Mouse (Mus musculus) G1E (cell line): ENCODE measurements around the gene Gm42517. TPM values are rescaled to one million over a fixed set of nuclear protein-coding genes. Genes with fewer than 3 reads are reported as not detected.

Experiments used
- ATAC-seq: 2 replicates; pipeline ENCODE4 v1.8.0; 2016; ENCODE audit warnings: mild to moderate bottlenecking; ENCODE audit not compliant: insufficient number of reproducible peaks, poor library complexity, low FRiP score, severe bottlenecking; ENCODE audit errors: extremely low read depth
- DNase-seq: peaks from one replicate; pipeline ENCODE4 v3.0.0; 2012; ENCODE audit warnings: low spot score
- H3K27me3 ChIP-seq: 2 replicates; pipeline ENCODE4 v1.6.1; 2012; ENCODE audit warnings: mild to moderate bottlenecking, low read length, inconsistent platforms; ENCODE audit not compliant: insufficient read depth
- H3K36me3 ChIP-seq: replicated peaks from 2 replicates; pipeline ENCODE3; 2012; ENCODE audit warnings: mild to moderate bottlenecking, inconsistent platforms
- H3K4me1 ChIP-seq: 2 replicates; pipeline ENCODE4 v1.6.1; 2012; ENCODE audit warnings: low read depth, low read length, inconsistent platforms, mixed read lengths; ENCODE audit not compliant: insufficient read depth
- H3K4me3 ChIP-seq: 2 replicates; pipeline ENCODE4 v1.5.1; 2012; ENCODE audit warnings: low read depth, mild to moderate bottlenecking, inconsistent platforms, low read length, moderate library complexity, mixed read lengths
- H3K9me3 ChIP-seq: replicated peaks from 2 replicates; pipeline ENCODE4 v1.6.1; 2012; ENCODE audit warnings: inconsistent platforms
- CTCF ChIP-seq: IDR thresholded peaks from 2 replicates; pipeline ENCODE4 v1.5.1; 2012; ENCODE audit warnings: low read depth, low read length, inconsistent platforms, mixed read lengths
- GATA1 ChIP-seq: IDR thresholded peaks from 2 replicates; pipeline ENCODE4 v1.6.1; 2012; ENCODE audit warnings: borderline replicate concordance, low read length, inconsistent platforms, mixed read lengths
- GATA2 ChIP-seq: IDR thresholded peaks from 2 replicates; pipeline ENCODE4 v1.6.1; 2012; ENCODE audit warnings: low read depth, low read length, inconsistent platforms, borderline replicate concordance
- POLR2AphosphoS5 ChIP-seq: IDR thresholded peaks from 2 replicates; pipeline ENCODE4 v1.6.1; 2012; ENCODE audit warnings: low read depth, low read length, inconsistent platforms; ENCODE audit not compliant: insufficient replicate concordance
- TAL1 ChIP-seq: conservative IDR thresholded peaks from 2 replicates; pipeline ENCODE4 v1.6.1; 2012; ENCODE audit warnings: low read depth, low read length, inconsistent platforms, mixed read lengths
- polyA plus RNA-seq: library from polyadenylated mRNA; stranded (reverse); fragments of >175 nt; gene quantifications from 2 replicates; pipeline ENCODE4 v1.2.3, GENCODE M21; 2012
- total RNA-seq, 2 experiments: library from RNA; stranded (forward) in 1 of 2; stranded (reverse) in 1 of 2; fragments of 200-1000 nt in 1 of 2; fragments of >200 nt in 1 of 2; fragmentation: Nextera tagmentation in 1 of 2; gene quantifications; 2 replicates each; pipeline ENCODE4 v1.2.3; 2014 to 2017

The Gm42517 gene
- total and polyA plus RNA-seq, 3 experiments = not detected

- H3K4me3 ChIP-seq = no peak overlapping the region
- H3K9me3 ChIP-seq = peaks cover 25% of the 10 kb centered on the region
- H3K27me3 ChIP-seq = peaks cover 44% of the 10 kb centered on the region
Measured at GRCm38 (mm10) chr5:108369964-108370363, 2.2 kb upstream of the Gm42517 start.

GRCm38 (mm10) chr5:108368851-108369621 lies 1.3 kb upstream of the Gm42517 start:
- H3K9me3 ChIP-seq = peaks cover 25% of the 10 kb centered on the region
- peaks cover 46% of the 10 kb centered on the region for H3K27me3 ChIP-seq
- H3K4me1 ChIP-seq = peaks cover 7% of the 10 kb centered on the region
- no peak for TF ChIP-seq GATA1
- no peak for TF ChIP-seq TAL1
- TF ChIP-seq POLR2AphosphoS5 = no peak
- no peak for TF ChIP-seq GATA2
- no peak for TF ChIP-seq CTCF
- H3K4me3 ChIP-seq = peak overlapping the region; percentile 30; the same call in 1 of the 2 replicates
- no peaks in the 10 kb centered on the region for H3K36me3 ChIP-seq
- DNase-seq (no peak), ATAC-seq (no peak)

More at GRCm38 (mm10) chr5:108369964-108370363, 2.2 kb upstream of the Gm42517 start:
- ATAC-seq (no peak), DNase-seq (no peak)
- H3K4me1 ChIP-seq = peaks cover 7% of the 10 kb centered on the region
- H3K36me3 ChIP-seq = no peaks in the 10 kb centered on the region
- TF ChIP-seq TAL1 (no peak), GATA1 (no peak), CTCF (no peak), GATA2 (no peak), POLR2AphosphoS5 (no peak)

DNA sequence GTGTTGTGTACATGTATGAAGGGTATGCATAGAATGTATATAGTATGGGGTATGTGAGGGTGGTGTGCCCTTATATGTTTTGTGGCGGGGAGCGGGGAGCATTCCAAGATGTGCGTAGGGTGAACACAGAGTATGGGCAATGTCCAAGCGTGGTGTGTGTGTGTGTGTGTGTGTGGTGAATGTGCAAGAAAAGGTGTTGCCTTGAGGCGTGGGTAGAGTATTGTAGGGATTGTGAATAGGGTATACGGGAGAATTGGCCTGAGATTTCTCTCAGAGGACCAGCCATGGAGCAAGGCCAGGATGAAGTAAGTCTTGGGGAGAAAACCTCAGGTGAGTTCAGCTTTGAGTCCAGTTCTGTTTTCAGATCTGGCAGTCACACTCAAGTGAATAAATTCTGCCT lies 724 bp upstream of the Gm42517 start:
- DNase-seq (no peak), ATAC-seq (no peak)
- peaks cover 46% of the 10 kb centered on the region for H3K27me3 ChIP-seq
- H3K4me1 ChIP-seq = peaks cover 7% of the 10 kb centered on the region
- no peak overlapping the region for H3K4me3 ChIP-seq
- no peaks in the 10 kb centered on the region for H3K36me3 ChIP-seq
- no peak for TF ChIP-seq POLR2AphosphoS5
- TF ChIP-seq GATA2 = no peak
- no peak for TF ChIP-seq GATA1
- H3K9me3 ChIP-seq = peaks cover 25% of the 10 kb centered on the region

GRCm38 (mm10) chr5:108366984-108367841 lies 509 bp downstream of the Gm42517 start:
- Histone ChIP-seq H3K36me3 (no peaks in the 10 kb centered on the region), H3K4me1 (peaks cover 7% of the 10 kb centered on the region), H3K4me3 (no peak overlapping the region; the same call in 1 of the 2 replicates), H3K27me3 (peaks cover 46% of the 10 kb centered on the region), H3K9me3 (peaks cover 25% of the 10 kb centered on the region)
- DNase-seq (no peak), ATAC-seq (no peak)
- TF ChIP-seq GATA2 (no peak), TAL1 (no peak), POLR2AphosphoS5 (no peak), CTCF (no peak), GATA1 (no peak)

GRCm38 (mm10) chr5:108366328-108366983 lies 1.3 kb downstream of the Gm42517 start:
- Histone ChIP-seq H3K4me1 (peaks cover 7% of the 10 kb centered on the region), H3K36me3 (no peaks in the 10 kb centered on the region), H3K4me3 (peak overlapping the region; percentile 28; the same call in 1 of the 2 replicates), H3K9me3 (peaks cover 25% of the 10 kb centered on the region), H3K27me3 (peaks cover 46% of the 10 kb centered on the region)
- no peak for DNase-seq
- ATAC-seq = no peak
- TF ChIP-seq TAL1 (no peak), POLR2AphosphoS5 (no peak), GATA1 (no peak), GATA2 (no peak), CTCF (no peak)

DNA sequence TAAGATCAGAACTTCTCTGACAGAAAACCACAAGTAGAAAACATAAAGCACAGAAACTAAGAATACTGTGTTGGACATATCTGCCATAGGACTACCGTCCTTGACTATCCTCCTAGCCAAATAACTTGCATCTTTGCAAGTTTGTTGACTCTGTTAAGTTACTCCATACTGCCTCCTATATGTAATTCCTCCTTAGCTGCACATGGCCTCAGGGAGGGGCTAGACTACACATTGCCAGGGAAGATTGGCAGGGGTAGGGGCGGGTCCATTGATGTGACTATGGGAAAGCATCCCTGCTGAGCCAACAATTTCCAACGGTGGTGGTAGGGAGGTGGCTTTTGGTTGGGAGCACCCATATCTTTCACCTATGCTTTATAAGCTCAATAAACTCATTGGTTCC lies 5.4 kb downstream of the Gm42517 start:
- Histone ChIP-seq H3K4me1 (no peaks in the 10 kb centered on the region), H3K36me3 (no peaks in the 10 kb centered on the region), H3K9me3 (peaks cover 11% of the 10 kb centered on the region), H3K27me3 (peaks cover 18% of the 10 kb centered on the region; the same call in 1 of the 2 replicates), H3K4me3 (no peak overlapping the region)
- DNase-seq (no peak), ATAC-seq (no peak)
- TF ChIP-seq GATA1 = no peak
